Mouse (Mus musculus) megakaryocyte, embryonic 14.5 days (primary cell): ENCODE measurements around the gene Ttc7b.

Experiments
- FLI1 ChIP-seq: IDR thresholded peaks from 2 replicates; pipeline ENCODE4 v1.6.1; 2012; ENCODE audit warnings: low read length, inconsistent platforms, mixed read lengths
- GATA1 ChIP-seq: IDR thresholded peaks from 3 replicates; pipeline ENCODE4 v1.6.1; 2012; ENCODE audit warnings: mixed read lengths, low read length, inconsistent platforms, borderline replicate concordance

DNA sequence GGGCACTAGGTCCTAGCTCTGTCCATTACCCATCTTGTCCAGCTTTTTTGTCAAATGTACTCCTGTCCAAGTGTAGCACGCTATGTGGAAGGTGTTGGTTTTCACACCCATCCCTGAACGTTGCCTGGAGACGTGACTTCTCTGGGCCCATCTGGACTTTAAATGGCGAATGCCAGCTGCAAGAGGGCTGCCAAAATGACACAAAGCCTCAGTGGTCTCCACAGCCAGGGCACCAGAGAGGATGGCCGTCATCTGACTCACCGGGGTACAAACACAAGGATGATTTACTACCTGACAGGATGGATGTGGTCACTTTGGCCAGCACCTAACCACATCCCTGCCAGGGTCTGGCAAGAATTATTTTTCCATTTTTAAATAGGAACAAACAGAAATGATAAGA is 207.4 kb downstream of the Ttc7b start:
- TF ChIP-seq GATA1 (no peak), FLI1 (no peak)
